Mouse (Mus musculus): ENCODE measurements around the gene Il33. TPM values are rescaled to one million over a fixed set of nuclear protein-coding genes. Genes with fewer than 3 reads are reported as not detected.

The Il33 gene
- polyA plus RNA-seq, 1 experiment from 2014 or later, result 1.5 TPM

GRCm38 (mm10) chr19:29945557-29946422 lies 20.9 kb downstream of the Il33 start:
- no peaks in the 10 kb centered on the region for H3K27me3 ChIP-seq (ENCODE audit: control insufficient read depth, insufficient read depth, low read depth, low read length)
- WGBS (ENCODE audit: insufficient replicate concordance), result 10% methylated on average over 11 of the region's 11 CpGs
- ATAC-seq (ENCODE audit: low read depth), result no peak
- H3K4me2 ChIP-seq (ENCODE audit: low read depth, low read length), result no peak overlapping the region
- H3K27ac ChIP-seq (ENCODE audit: low read length), result peak overlapping the region; percentile 5; the same call in 1 of the 2 replicates
- H3K36me3 ChIP-seq (ENCODE audit: control insufficient read depth, insufficient read depth), result no peaks in the 10 kb centered on the region
- no peak overlapping the region for H3K4me3 ChIP-seq (ENCODE audit: low read depth, low read length)
- no peaks in the 10 kb centered on the region for H3K9me3 ChIP-seq (replicated peaks; ENCODE audit: control insufficient read depth, low read length)
- no peak overlapping the region for H3K9ac ChIP-seq (ENCODE audit: low read depth, low read length)
- peaks cover 4% of the 10 kb centered on the region for H3K4me1 ChIP-seq (ENCODE audit: control insufficient read depth, low read depth, low read length)

GRCm38 (mm10) chr19:29946423-29946716 lies 21.5 kb downstream of the Il33 start:
- peak; percentile 53 for ATAC-seq (ENCODE audit: low read depth)
- H3K4me2 ChIP-seq (ENCODE audit: low read depth, low read length), result no peak overlapping the region
- H3K27ac ChIP-seq (ENCODE audit: low read length), result peak overlapping the region; percentile 5; the same call in 1 of the 2 replicates

GRCm38 (mm10) chr19:29947056-29947455 lies 22.1 kb downstream of the Il33 start:
- 79% methylated on average over 9 of the region's 9 CpGs for WGBS (ENCODE audit: insufficient replicate concordance)
- Histone ChIP-seq H3K27me3 (ENCODE audit: control insufficient read depth, insufficient read depth, low read depth, low read length) (no peaks in the 10 kb centered on the region), H3K4me3 (ENCODE audit: low read depth, low read length) (no peak overlapping the region), H3K36me3 (ENCODE audit: control insufficient read depth, insufficient read depth) (no peaks in the 10 kb centered on the region), H3K4me1 (ENCODE audit: control insufficient read depth, low read depth, low read length) (peaks cover 4% of the 10 kb centered on the region), H3K9me3 (replicated peaks; ENCODE audit: control insufficient read depth, low read length) (no peaks in the 10 kb centered on the region), H3K9ac (ENCODE audit: low read depth, low read length) (no peak overlapping the region), H3K4me2 (ENCODE audit: low read depth, low read length) (no peak overlapping the region), H3K27ac (ENCODE audit: low read length) (no peak overlapping the region)
- ATAC-seq (ENCODE audit: low read depth), result no peak

More at GRCm38 (mm10) chr19:29946423-29946716, 21.5 kb downstream of the Il33 start:
- no peaks in the 10 kb centered on the region for H3K27me3 ChIP-seq (ENCODE audit: control insufficient read depth, insufficient read depth, low read depth, low read length)
- H3K4me1 ChIP-seq (ENCODE audit: control insufficient read depth, low read depth, low read length), result peaks cover 4% of the 10 kb centered on the region
- H3K4me3 ChIP-seq (ENCODE audit: low read depth, low read length), result no peak overlapping the region
- H3K36me3 ChIP-seq (ENCODE audit: control insufficient read depth, insufficient read depth), result no peaks in the 10 kb centered on the region
- H3K9ac ChIP-seq (ENCODE audit: low read depth, low read length), result no peak overlapping the region
- H3K9me3 ChIP-seq (replicated peaks; ENCODE audit: control insufficient read depth, low read length), result no peaks in the 10 kb centered on the region

GRCm38 (mm10) chr19:29947891-29948801 lies 23.2 kb downstream of the Il33 start:
- no peak overlapping the region for H3K27ac ChIP-seq (ENCODE audit: low read length)
- peak overlapping the region; percentile 43 for H3K4me3 ChIP-seq (ENCODE audit: low read depth, low read length)
- ATAC-seq (ENCODE audit: low read depth), result peak; percentile 81
- WGBS (ENCODE audit: insufficient replicate concordance), result 22% methylated on average over 25 of the region's 25 CpGs
- peak overlapping the region; percentile 57 for H3K4me2 ChIP-seq (ENCODE audit: low read depth, low read length)
- H3K4me1 ChIP-seq (ENCODE audit: control insufficient read depth, low read depth, low read length), result peaks cover 4% of the 10 kb centered on the region
- no peaks in the 10 kb centered on the region for H3K36me3 ChIP-seq (ENCODE audit: control insufficient read depth, insufficient read depth)
- H3K27me3 ChIP-seq (ENCODE audit: control insufficient read depth, insufficient read depth, low read depth, low read length), result no peaks in the 10 kb centered on the region
- no peak overlapping the region for H3K9ac ChIP-seq (ENCODE audit: low read depth, low read length)
- no peaks in the 10 kb centered on the region for H3K9me3 ChIP-seq (replicated peaks; ENCODE audit: control insufficient read depth, low read length)

- Histone ChIP-seq H3K4me1 (ENCODE audit: control insufficient read depth, low read depth, low read length) (peaks cover 4% of the 10 kb centered on the region), H3K27ac (ENCODE audit: low read length) (no peak overlapping the region), H3K4me2 (ENCODE audit: low read depth, low read length) (no peak overlapping the region), H3K27me3 (ENCODE audit: control insufficient read depth, insufficient read depth, low read depth, low read length) (no peaks in the 10 kb centered on the region), H3K9ac (ENCODE audit: low read depth, low read length) (no peak overlapping the region), H3K9me3 (replicated peaks; ENCODE audit: control insufficient read depth, low read length) (no peaks in the 10 kb centered on the region), H3K4me3 (ENCODE audit: low read depth, low read length) (no peak overlapping the region), H3K36me3 (ENCODE audit: control insufficient read depth, insufficient read depth) (no peaks in the 10 kb centered on the region)
- 55% methylated on average over 5 of the region's 5 CpGs for WGBS (ENCODE audit: insufficient replicate concordance)
- no peak for ATAC-seq (ENCODE audit: low read depth)
Observed at GRCm38 (mm10) chr19:29952538-29952937, 27.6 kb downstream of the Il33 start.

GRCm38 (mm10) chr19:29953833-29954232 lies 28.9 kb downstream of the Il33 start:
- no peaks in the 10 kb centered on the region for H3K27me3 ChIP-seq (ENCODE audit: control insufficient read depth, insufficient read depth, low read depth, low read length)
- no peaks in the 10 kb centered on the region for H3K36me3 ChIP-seq (ENCODE audit: control insufficient read depth, insufficient read depth)
- no peak for ATAC-seq (ENCODE audit: low read depth)
- WGBS (ENCODE audit: insufficient replicate concordance), result 56% methylated on average over 3 of the region's 3 CpGs
- H3K9ac ChIP-seq (ENCODE audit: low read depth, low read length), result no peak overlapping the region
- no peak overlapping the region for H3K4me2 ChIP-seq (ENCODE audit: low read depth, low read length)
- no peaks in the 10 kb centered on the region for H3K9me3 ChIP-seq (replicated peaks; ENCODE audit: control insufficient read depth, low read length)
- H3K4me3 ChIP-seq (ENCODE audit: low read depth, low read length), result no peak overlapping the region
- H3K4me1 ChIP-seq (ENCODE audit: control insufficient read depth, low read depth, low read length), result peaks cover under 1% of the 10 kb centered on the region; the same call in 1 of the 2 replicates
- H3K27ac ChIP-seq (ENCODE audit: low read length), result no peak overlapping the region

- H3K36me3 ChIP-seq (ENCODE audit: control insufficient read depth, insufficient read depth), result no peaks in the 10 kb centered on the region
- 24% methylated on average over 2 of the region's 2 CpGs for WGBS (ENCODE audit: insufficient replicate concordance)
- no peak for ATAC-seq (ENCODE audit: low read depth)
- H3K4me1 ChIP-seq (ENCODE audit: control insufficient read depth, low read depth, low read length), result no peaks in the 10 kb centered on the region
- H3K27me3 ChIP-seq (ENCODE audit: control insufficient read depth, insufficient read depth, low read depth, low read length), result no peaks in the 10 kb centered on the region
- H3K4me3 ChIP-seq (ENCODE audit: low read depth, low read length), result no peak overlapping the region
- no peak overlapping the region for H3K9ac ChIP-seq (ENCODE audit: low read depth, low read length)
- no peak overlapping the region for H3K27ac ChIP-seq (ENCODE audit: low read length)
- H3K4me2 ChIP-seq (ENCODE audit: low read depth, low read length), result no peak overlapping the region
- no peaks in the 10 kb centered on the region for H3K9me3 ChIP-seq (replicated peaks; ENCODE audit: control insufficient read depth, low read length)
Observed at GRCm38 (mm10) chr19:29955454-29955853, 30.5 kb downstream of the Il33 start.

- no peaks in the 10 kb centered on the region for H3K36me3 ChIP-seq (ENCODE audit: control insufficient read depth, insufficient read depth)
- no peaks in the 10 kb centered on the region for H3K27me3 ChIP-seq (ENCODE audit: control insufficient read depth, insufficient read depth, low read depth, low read length)
- WGBS (ENCODE audit: insufficient replicate concordance), result 48% methylated on average over 4 of the region's 4 CpGs
- H3K4me3 ChIP-seq (ENCODE audit: low read depth, low read length), result no peak overlapping the region
- ATAC-seq (ENCODE audit: low read depth), result no peak
- no peak overlapping the region for H3K4me2 ChIP-seq (ENCODE audit: low read depth, low read length)
- no peak overlapping the region for H3K27ac ChIP-seq (ENCODE audit: low read length)
- H3K4me1 ChIP-seq (ENCODE audit: control insufficient read depth, low read depth, low read length), result no peaks in the 10 kb centered on the region; the same call in 1 of the 2 replicates
- no peak overlapping the region for H3K9ac ChIP-seq (ENCODE audit: low read depth, low read length)
- H3K9me3 ChIP-seq (replicated peaks; ENCODE audit: control insufficient read depth, low read length), result no peaks in the 10 kb centered on the region
Observed at GRCm38 (mm10) chr19:29960906-29961305, 36.0 kb downstream of the Il33 start.

- no peak overlapping the region for H3K27ac ChIP-seq (ENCODE audit: low read length)
- no peaks in the 10 kb centered on the region for H3K9me3 ChIP-seq (replicated peaks; ENCODE audit: control insufficient read depth, low read length)
- H3K4me2 ChIP-seq (ENCODE audit: low read depth, low read length), result no peak overlapping the region
- H3K4me1 ChIP-seq (ENCODE audit: control insufficient read depth, low read depth, low read length), result no peaks in the 10 kb centered on the region; the same call in 1 of the 2 replicates
- H3K36me3 ChIP-seq (ENCODE audit: control insufficient read depth, insufficient read depth), result no peaks in the 10 kb centered on the region
- 28% methylated on average over 6 of the region's 6 CpGs for WGBS (ENCODE audit: insufficient replicate concordance)
- no peak for ATAC-seq (ENCODE audit: low read depth)
- H3K27me3 ChIP-seq (ENCODE audit: control insufficient read depth, insufficient read depth, low read depth, low read length), result no peaks in the 10 kb centered on the region
- no peak overlapping the region for H3K9ac ChIP-seq (ENCODE audit: low read depth, low read length)
- H3K4me3 ChIP-seq (ENCODE audit: low read depth, low read length), result no peak overlapping the region
Observed at GRCm38 (mm10) chr19:29961842-29962241, 36.9 kb downstream of the Il33 start.

All from liver, embryonic 16.5 days (tissue).